Mouse (Mus musculus) c-Kit-positive CD71-positive TER-119-negative erythroid progenitor cells, embryonic 14.5 days (primary cell): ENCODE data around the gene Gm21905.

Source experiments
- DNase-seq: peaks from one replicate; pipeline ENCODE4 v3.0.0-alpha.2; 2013; ENCODE audit warnings: low read depth

Gene Gm21905

DNA sequence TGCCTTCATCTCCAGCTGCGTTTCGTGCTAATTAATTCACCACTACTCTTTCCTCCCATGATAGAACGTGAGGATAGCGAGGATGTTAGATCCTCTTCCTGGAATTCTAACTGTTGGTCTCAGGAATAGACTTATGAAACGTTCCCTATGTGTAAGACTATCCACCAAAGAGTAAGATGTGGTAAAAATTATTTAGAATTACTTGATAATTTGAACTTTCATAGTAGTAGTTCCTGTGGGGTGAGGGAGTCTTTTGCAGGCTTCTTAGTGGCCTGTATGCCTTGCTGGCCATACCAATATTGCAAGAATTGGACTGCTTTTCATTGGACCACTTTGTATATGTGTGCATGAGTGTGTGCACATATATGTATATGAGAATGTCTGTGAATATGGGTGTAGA, at the start of gene Gm21905:
TSS of gene Gm21905 (minus strand) at position 101 of the 400 bp plus-strand sequence.
- no peak for DNase-seq

DNA sequence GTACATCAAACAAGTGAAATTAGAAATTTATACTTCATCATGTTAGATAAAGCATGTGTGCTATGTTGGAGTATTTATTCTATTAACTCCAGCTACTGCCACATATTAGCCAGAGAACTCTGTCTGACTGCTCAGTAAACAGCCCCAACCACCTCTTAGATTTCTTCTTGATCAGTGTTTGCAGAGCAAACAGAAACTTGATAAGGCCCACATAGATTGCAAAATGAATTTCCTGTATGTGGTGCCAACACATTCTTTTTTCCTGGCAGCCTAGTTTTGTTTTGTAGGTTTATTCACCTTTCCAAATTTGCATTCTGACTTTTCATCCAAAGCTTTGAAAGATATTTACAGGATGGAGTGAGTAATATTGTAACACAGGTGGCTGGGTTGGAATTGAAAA, 44.2 kb upstream of the Gm21905 start:
- no peak for DNase-seq

DNA sequence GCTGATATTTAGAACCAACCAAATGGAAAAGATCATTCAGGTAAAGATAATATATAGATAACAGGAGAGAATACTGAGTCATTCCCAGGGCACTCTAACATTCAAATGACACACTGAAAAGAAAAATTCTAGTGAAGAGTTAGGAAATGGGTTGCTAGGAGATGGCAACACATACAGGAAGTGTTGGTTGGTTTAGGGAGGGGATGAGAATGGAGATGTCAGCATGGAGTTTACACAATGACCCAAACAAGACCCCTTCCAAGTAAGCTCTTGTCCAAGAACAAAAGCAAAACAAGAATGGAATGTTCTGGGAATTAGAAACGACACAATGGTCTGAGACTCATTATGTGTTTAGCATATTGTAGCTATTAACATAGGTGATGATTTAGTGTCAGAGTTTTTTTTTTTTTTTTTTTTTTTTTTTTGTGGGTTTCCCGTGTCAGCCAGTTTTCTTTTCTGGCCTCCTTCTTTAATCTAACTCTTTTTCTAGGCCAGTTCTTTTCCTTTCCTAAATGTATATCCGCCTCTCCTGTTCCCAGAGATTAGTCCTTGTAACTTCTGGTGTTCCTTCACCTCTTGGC, 35.8 kb upstream of the Gm21905 start:
- DNase-seq = no peak

DNA sequence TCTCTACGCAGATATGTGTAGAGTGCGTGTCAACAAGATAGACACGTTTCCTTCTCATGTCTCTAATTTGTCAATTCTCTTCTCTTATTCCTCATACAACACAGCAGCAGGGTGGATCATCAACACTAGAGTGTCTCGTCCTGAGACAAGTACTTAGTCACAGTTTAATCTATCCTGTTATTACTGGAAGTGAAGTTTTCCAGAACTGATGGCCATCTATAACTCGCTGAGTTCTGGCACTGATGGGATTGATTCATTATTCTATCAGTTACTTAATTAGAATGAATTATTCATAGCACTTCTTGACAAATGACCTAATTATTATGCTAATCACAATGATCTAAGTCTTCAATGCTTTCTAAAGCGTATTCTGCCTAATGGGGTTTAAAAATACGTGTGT, 23.3 kb upstream of the Gm21905 start:
- DNase-seq = no peak

DNA sequence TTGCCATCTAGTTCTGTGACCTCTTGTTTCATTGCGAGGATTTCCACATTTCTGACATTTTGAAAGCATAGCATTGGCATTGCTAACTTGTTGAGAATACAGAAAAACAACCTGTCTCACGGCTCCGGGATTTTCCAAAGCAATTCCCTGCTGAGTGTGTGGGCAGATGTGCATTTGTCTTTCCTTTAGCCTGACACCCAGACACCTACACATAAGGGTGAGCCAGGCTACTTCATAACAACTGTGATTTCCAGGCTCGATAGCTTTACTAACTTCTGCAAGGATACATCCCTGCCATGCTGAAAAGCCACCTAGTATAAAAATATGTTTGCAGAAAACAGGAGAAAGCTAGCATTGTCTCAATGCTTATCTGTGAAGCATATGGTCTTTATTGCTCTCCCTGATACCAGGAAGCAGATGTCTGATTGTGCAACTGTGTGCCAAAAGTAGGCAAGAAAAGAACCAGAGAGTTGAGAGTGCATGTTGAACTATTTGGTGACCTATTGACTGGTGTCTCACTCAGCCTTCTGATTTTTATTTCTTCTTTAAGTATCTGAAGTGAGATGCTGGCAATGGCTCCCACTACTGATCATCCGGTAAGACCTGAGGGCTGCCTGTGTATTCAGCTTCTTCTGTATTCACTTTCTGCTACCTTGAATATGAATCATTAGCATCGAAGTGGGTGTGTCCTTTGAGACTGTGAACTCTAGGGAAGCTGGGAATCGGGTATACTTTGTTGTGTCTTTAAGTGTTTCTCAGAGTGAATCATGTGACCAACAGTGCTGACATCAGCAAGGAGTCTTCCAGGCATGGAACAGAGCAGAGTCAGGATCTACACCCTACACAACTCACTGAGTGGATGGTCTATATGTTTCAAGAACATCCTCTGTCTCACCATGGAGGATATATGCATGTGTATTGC, 15.7 kb upstream of the Gm21905 start:
- no peak for DNase-seq

DNA sequence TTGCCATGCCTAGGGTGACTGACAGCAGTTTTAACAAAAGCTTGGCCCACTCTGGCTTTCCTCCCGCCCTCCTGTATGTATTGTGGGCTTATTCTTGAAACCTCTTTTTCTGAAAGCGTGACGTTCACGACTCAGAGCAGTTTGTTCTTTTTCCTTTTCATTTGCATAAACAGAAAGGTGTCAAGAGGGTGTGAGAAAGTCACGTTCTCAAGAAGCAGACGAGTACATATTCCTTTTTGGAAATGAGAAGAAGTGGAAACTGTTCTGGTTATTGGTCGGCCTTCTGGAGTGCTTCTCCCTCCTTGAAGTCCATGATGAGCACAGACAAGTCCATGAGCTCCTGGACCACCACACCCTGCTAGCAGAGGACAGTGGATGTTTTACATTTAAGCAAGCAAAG, 9.3 kb upstream of the Gm21905 start:
- DNase-seq = no peak

DNA sequence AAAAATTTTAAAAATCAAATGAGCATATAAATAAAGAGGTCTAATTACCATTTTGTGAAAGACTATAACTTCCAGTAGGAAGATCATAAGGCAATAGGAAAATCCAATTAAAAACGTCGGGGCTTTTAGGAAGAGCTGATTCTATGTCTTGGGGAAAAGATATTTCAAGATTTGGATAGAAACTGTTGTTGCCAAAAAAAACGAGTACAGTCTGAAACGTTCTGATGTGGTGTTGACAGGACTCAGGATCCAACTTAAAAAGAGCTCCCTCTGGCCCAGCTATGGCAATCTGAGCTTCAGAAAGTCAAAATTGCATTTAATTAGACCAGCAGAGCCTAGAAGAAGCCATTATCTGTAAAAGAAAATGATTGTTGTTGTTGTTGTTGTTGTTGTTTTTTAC, 7.9 kb upstream of the Gm21905 start:
- no peak for DNase-seq

DNA sequence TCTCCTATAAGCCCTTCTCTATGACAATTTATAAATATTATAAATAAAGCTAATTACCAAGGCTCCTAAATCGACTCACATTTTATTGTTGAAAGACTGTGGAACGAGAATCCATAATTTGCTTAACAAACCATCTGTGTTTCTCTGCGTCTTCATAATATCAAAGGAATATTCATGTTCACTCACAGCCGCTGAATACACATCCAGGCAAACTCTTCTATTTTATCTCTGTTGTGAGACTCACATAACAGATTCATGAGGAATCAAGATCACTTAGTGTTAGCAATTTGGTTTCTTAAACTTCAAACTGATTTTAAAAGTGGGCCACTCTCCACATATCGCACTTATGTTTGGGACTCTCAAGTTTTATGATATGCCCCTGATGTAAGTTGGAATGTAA, 1.9 kb upstream of the Gm21905 start:
- no peak for DNase-seq

DNA sequence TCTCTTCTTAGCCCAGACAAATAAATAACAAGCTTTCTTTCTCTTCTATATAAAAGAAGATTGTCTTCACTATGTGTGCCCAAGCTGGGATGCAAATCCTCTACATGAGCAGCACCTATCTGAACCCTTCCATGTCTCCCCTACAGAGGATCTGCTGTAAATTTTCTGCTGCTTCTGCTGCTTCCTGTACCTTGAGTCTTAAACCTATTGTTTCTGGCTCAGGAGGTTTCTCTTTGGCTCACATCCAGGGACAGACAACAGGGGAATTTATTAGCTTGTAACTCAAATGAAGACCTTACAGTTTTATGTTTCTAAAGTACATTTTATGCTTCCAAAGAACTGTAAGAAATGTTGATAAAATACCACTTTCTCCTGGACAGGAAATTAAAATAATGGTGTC, 785 bp upstream of the Gm21905 start:
- DNase-seq = no peak

DNA sequence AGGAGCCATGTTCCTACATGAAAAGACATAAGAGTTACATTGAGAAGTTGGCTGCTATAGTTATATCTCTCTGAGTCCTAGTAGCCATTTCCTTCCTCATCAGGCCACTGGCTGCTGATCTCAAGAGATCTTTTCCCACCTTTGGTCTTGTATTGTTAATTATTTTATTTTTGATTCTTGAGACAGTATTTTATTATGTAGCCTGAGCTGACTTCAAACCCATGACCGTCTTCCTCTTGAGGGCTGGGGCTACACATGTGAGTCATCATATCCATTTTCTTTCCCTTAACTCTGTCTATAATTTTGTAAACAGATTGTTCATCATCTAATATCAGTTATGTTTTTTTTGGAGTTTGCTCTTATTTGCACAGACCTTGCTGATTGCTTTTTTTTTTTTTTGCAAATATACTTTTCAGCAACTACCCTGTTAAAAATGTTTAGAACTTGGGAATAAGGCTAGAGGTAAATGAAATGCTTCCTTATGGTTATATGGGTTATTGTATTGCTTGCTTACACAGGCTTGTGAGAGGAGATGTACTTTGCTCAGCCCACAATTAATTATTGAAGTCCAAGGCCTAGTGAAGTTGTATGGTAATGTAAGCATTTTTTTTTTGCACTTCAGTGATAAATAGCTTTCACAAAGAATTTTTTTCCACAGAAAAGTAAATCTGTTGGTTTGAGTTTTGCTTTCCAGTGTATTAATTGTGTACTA, 2.0 kb downstream of the Gm21905 start:
- DNase-seq = no peak

DNA sequence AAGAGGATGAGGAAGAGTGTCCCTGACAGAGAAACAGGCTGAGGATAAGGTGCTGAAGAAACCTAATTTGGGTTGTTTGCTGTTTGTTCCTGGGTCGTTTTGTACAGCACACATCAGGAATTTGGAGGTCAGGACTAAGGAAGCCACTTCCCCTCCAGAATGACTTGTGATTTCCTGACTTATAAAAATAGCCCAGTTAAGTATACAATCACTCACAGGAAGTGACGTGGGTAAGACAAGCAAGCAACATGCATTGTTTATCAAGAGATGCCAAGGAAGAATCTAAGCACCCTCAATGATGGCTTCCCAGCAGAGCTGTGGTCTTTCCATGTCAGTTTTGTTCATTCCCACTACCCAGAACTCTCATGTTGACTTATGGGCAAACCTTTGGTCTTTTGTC, 3.0 kb downstream of the Gm21905 start:
- no peak for DNase-seq

DNA sequence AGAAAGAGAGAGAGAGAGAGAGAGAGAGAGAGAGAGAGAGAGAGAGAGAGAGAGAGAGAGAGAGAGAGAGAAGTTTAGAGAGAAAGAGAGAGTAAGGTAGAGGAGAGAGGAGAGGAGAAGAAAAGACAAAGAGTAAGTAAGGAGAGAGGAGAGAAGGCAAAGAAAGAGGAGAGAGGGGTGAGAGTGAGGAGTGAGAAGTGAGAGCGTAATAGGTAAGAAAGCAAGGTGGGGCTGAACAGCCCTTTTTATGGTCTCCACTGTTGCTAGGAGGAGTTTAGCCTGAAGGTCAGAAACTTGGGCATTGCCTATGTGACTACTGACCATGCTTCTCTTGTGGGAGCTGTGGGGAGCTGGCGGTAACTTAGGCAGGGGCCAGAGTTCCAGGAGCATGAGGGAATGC, 4.9 kb downstream of the Gm21905 start, which contains the start of gene Gm5108:
TSS of gene Gm5108 (plus strand) at position 301 of the 400 bp plus-strand sequence.
- DNase-seq = no peak

DNA sequence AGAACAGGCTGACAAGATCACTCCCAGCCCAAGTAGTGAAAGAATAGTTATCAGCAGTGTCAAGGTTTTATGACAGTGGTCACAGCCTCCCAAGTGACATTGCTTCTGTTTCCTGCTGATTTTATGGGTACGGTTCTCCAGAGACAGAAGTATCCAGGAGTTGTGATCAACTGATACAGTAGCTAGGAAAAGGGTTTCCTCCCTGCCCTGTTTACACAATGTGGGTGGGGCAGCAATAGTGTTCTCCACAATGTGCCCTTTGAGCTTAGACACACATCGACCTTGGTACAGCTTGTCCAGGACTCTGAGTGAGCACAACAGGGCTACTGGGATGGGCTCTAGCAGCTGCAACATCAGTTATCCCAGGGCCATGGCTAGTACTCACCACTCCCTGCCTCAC, 14.6 kb downstream of the Gm21905 start:
- peak; percentile 7 for DNase-seq

DNA sequence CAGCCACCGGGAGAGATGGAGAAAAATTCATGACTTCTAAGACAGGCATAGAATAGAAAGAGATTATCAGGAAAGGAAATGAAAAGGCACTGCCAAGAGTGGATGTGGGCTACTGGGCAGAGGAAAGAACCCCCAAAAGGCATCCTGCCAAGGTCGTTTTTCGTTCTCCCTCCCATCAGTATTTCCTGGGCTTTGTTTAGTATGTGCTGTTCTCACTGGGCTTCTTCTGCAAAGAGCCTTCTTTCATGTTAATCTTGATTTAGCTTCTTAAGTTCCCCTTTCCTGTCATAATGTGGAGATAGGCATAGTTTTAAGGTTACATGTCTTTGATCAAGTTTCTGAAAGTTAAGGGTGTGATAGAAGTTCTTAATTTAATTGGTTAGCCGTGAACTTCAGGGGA, 15.6 kb downstream of the Gm21905 start:
- no peak for DNase-seq

DNA sequence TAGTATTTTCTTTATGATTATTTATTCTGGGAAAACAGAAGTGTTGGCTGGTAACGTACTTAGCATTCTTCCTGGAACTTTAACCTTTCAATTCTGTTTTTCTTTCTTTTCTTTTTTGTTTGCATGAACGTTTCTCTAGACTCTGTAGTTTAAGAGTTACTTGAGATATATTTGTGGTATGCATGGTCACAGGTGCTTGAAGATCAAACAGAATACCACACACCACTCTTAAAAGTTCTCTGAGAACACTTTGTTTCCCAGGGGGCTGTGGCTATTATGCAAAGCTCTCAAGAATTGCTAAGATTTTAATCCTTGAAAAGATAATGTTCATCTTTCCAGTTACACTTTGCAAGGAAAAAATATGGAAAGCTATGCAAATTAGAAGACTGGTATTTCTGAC, 41.7 kb downstream of the Gm21905 start:
- DNase-seq = no peak

DNA sequence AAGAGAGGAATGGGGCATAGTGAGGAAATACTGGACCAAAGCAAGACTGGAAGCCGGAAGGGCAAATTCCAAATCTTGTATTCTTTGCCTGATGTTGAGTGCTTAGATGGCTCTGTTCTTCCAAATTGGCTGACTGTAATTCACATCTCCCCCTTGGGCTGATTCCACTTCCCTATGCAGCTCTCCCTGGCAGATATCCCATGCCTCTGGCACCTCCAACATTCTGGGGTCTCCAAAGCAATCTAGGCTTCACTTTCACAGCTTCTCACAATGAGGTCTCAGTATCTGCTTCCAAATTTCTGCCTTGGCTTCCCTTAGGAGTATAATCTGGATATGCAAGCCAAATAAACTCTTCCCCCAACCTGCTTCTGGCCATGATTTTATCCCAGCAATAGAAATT, 47.3 kb downstream of the Gm21905 start:
- DNase-seq = no peak

DNA sequence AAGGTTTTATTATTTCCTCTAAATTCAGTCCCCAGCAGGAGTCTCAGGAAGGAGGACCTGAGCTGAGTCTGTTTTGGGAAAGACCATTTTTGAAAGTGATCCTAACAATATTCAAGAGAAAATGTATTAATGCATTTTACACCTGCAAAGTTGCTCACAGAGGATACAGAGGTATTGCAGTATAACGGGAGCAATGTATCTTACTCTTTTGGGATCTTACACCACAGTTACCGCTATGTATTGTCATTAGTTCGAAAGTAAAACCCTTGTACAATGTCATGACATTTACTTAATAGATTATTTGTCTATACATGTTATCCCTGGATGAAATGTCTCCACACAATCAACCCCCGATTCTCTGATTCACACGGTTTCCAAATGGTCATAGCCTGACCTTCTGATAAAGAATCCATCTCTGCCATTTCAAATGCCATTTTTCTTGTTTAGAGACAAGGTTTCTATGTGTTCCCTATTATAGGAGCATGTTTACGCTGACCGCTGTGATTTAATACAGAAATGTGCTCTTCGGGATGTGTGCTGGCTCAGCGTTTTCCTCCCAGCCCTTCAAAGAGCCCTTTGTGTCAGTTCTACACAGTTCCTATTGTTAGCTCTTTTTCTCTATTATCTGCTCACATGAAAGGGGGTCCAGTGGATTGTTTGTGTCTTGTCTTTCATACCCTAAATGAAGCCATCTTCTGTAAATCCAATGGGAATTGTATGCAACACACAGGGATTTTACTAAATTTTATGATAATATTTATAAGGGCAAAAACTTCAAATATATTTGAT, 61.6 kb downstream of the Gm21905 start:
- DNase-seq = no peak

DNA sequence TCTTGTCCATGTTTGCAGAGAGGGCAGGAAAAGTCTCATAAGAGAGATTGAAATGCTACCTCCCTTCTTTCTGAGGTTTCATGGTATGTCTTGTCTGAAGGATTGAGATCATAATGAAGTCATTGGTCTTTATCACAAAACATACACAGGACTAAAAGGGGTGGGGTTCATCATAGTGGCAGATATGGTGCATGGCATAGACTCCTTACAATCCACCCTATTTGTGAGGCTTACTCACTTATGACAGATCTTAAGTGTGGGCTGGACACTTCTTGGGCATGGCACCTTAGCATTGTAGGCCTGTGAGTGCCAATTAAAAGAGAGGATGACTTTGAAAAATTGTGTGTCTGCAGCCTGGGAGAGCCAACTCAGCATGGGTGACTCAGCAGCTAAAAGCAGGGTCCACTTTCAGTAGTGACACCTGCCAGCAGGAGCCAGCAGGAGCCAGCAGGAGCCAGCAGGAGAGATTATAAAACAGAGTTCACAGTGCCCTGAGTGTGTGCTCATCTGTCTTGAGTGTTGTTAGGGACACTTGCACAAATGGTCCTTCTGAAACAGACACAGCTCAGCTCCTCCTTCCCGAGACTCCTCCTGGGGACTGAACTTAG, 62.6 kb downstream of the Gm21905 start:
- DNase-seq = no peak
